Mouse (Mus musculus): ENCODE measurements around the gene Sec24a. TPM values are rescaled to one million over a fixed set of nuclear protein-coding genes. Genes with fewer than 3 reads are reported as not detected.

The Sec24a gene
- polyA plus RNA-seq, 1 experiment from 2014 or later, result 5.8 TPM

DNA sequence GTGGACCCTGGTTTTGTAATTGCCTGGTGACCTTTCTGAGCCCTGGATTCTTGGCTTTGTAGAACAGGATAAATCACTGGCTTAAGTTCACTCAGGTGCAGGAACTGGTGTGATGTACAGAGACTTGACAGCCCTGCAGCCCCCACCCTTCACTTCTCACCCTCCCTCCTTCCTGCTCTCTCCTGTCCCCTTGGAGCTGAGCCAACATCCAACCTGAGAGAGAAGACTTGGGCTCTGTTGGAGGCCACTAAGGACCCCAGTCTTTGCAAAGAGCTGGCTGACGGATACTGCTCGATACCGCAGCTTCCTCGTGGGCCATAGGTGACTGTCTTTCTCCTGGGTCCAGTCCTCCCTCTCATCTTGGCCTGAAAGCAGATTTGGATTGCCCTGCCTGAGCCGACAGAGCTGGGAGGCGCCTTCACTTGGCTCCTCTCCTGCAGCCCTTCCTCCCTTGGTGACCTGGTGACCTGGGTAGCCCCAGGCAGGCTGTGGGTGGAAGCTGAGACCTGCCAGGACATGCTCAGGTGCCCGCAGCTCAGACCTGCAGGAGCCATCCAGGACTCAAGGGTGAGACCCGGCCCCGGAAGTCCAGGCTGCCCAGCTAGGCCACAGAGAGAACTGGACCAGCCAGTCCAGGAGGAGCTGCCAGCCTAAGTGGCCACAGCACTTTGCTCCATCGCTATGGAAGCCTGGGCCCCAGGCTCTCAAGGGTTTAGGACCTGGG lies 106.5 kb downstream of the Sec24a start:
- H3K36me3 ChIP-seq, result no peaks in the 10 kb centered on the region
- no peak overlapping the region for H3K4me3 ChIP-seq (replicated peaks)
- no peak overlapping the region for H3K9ac ChIP-seq
- ATAC-seq (ENCODE audit: low read depth), result no peak
- no peaks in the 10 kb centered on the region for H3K9me3 ChIP-seq (replicated peaks)
- WGBS (ENCODE audit: insufficient replicate concordance), result 72% methylated on average over 10 of the region's 10 CpGs
- no peak overlapping the region for H3K4me2 ChIP-seq
- no peak for DNase-seq
- H3K27ac ChIP-seq, result no peak overlapping the region
- H3K27me3 ChIP-seq, result peaks cover 13% of the 10 kb centered on the region
- peaks cover 9% of the 10 kb centered on the region for H3K4me1 ChIP-seq (replicated peaks)

DNA sequence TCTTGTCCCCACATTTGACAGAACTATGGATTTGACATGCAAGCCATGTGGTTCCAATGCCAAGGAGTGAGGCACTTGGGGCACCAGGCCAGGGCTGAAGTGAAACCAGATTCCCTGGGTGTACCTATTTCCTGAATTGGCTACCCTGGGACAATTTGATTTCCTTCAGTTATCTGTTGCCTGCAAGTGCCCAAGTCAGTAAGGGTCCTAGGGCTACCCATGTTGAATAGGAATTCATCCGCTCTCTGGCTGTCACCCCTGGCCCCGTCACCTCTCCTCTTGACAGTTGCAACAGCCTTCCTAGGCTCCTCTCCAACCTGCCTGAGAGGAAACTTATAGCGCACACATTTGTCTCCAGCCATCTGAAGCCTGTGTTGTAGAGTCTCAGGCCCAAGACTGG lies 108.5 kb downstream of the Sec24a start:
- H3K9me3 ChIP-seq (replicated peaks), result no peaks in the 10 kb centered on the region
- no peak overlapping the region for H3K9ac ChIP-seq
- ATAC-seq (ENCODE audit: low read depth) (no peak), DNase-seq (no peak)
- H3K4me3 ChIP-seq (replicated peaks), result no peak overlapping the region
- no peak overlapping the region for H3K27ac ChIP-seq
- peaks cover 23% of the 10 kb centered on the region for H3K4me1 ChIP-seq (replicated peaks)
- WGBS (ENCODE audit: insufficient replicate concordance), result 87% methylated on average over 3 of the region's 3 CpGs
- peaks cover 34% of the 10 kb centered on the region for H3K27me3 ChIP-seq
- H3K4me2 ChIP-seq, result no peak overlapping the region
- no peaks in the 10 kb centered on the region for H3K36me3 ChIP-seq

DNA sequence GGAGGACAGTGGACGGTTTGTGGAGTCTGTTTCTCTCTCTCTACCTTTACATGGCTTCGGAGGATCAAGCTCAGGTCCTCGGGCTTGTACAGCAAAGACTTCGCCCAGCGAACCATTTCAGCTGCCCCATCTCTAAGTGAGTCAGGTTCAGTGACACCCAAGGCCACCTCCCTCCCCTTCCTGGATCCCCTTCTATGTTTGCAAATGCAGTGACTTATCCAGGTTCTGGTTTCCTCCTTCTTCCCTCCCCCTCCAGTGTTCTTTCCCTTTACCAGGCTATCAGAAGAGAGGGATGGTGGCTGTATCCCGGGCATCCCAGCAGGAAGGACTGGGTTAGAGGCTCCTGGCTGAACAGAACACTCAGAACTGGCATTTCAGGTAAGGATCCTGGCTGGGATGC lies 109.7 kb downstream of the Sec24a start:
- no peak overlapping the region for H3K4me2 ChIP-seq
- no peak for ATAC-seq (ENCODE audit: low read depth)
- H3K9ac ChIP-seq, result no peak overlapping the region
- no peak overlapping the region for H3K27ac ChIP-seq
- no peak for DNase-seq
- 76% methylated on average over 6 of the region's 6 CpGs for WGBS (ENCODE audit: insufficient replicate concordance)
- H3K36me3 ChIP-seq, result no peaks in the 10 kb centered on the region
- no peaks in the 10 kb centered on the region for H3K9me3 ChIP-seq (replicated peaks)
- peaks cover 45% of the 10 kb centered on the region for H3K27me3 ChIP-seq
- peaks cover 29% of the 10 kb centered on the region for H3K4me1 ChIP-seq (replicated peaks)
- H3K4me3 ChIP-seq (replicated peaks), result no peak overlapping the region

DNA sequence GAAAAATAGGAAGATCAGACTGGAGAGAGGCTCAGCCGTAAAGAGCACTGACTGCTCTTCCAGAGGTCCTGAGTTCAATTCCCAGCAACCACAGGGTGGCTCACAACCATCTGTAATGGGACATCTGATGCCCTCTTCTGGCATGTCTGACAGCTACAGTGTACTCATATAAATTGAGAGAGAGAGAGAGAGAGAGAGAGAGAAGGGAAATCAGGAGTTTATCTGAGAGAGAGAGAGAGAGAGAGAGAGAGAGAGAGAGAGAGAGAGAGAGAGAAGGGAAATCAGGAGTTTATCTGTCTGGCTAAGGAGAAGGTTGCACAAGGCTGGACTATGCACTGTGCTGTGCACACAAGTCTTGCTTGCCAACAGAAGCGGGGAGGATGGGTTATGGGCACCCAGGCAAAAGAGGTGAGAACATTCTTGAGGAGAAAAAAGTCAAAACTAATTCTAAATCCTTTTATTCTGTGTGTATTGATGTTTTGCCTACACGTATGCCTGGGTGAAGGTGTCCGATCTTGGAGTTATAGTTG lies 110.5 kb downstream of the Sec24a start:
- Histone ChIP-seq H3K9me3 (replicated peaks) (no peaks in the 10 kb centered on the region), H3K9ac (no peak overlapping the region), H3K27ac (no peak overlapping the region), H3K36me3 (no peaks in the 10 kb centered on the region), H3K4me1 (replicated peaks) (peaks cover 26% of the 10 kb centered on the region), H3K27me3 (peaks cover 52% of the 10 kb centered on the region), H3K4me2 (no peak overlapping the region), H3K4me3 (replicated peaks) (no peak overlapping the region)
- ATAC-seq (ENCODE audit: low read depth), result no peak
- WGBS (ENCODE audit: insufficient replicate concordance), result 69% methylated on average over 4 of the region's 4 CpGs
- no peak for DNase-seq

DNA sequence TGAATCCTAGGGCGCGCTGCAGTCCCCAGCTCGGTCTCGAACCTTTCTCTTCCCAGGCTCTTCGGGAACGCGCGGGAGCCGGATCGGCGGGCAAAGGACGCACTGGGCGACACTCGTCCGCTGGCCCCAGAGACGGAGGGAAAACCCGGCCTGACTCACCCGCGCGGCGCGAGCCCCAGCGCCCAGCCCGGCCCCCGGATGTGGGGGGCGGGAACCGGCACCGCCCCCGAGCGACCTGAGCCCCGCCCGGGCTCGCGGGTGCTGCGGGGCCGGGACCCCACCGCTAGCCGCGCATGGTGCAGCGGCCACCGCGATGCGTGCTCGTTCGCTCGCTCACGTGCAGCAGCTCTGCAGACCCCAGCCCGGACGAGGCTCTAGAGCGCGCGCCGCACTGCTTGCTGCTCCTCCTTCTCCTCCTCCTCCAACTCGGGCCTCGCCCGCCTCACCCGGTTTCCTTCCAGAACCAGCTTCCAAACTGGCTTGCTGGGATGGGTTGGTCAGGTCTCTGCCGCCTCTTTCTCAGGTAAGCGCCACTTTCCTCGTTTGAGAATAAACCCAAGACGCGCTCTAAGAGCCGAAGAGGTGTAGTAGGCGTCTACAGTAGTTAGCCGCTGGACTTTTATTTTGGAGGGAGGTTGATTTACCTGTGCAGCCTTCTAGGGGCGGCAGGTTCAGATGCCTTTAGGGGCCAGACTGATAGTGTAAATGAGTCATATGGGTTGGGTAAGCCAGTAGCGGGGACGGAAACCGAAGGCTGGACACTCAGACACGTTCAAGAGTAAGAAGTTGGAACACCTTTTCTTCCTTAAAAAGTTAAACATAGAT lies 112.5 kb downstream of the Sec24a start, which contains the start of the genes N4bp3 and D930048N14Rik:
TSS of gene N4bp3 (minus strand) at position 152 of the 825 bp plus-strand sequence.
TSS of gene D930048N14Rik (plus strand) at position 264 of the 825 bp plus-strand sequence.
- Histone ChIP-seq H3K4me1 (replicated peaks) (peaks cover 35% of the 10 kb centered on the region), H3K36me3 (no peaks in the 10 kb centered on the region), H3K9me3 (replicated peaks) (no peaks in the 10 kb centered on the region), H3K27ac (no peak within 1 kb of the TSS), H3K27me3 (peaks cover 54% of the 10 kb centered on the region), H3K4me2 (peak within 1 kb of the TSS; percentile 81), H3K9ac (peak within 1 kb of the TSS; percentile 68), H3K4me3 (replicated peaks) (peak within 1 kb of the TSS; percentile 66)
- ATAC-seq (ENCODE audit: low read depth), result peak; percentile 57
- WGBS (ENCODE audit: insufficient replicate concordance), result under 1% methylated on average over 70 of the region's 70 CpGs
- peak; percentile 30 for DNase-seq

DNA sequence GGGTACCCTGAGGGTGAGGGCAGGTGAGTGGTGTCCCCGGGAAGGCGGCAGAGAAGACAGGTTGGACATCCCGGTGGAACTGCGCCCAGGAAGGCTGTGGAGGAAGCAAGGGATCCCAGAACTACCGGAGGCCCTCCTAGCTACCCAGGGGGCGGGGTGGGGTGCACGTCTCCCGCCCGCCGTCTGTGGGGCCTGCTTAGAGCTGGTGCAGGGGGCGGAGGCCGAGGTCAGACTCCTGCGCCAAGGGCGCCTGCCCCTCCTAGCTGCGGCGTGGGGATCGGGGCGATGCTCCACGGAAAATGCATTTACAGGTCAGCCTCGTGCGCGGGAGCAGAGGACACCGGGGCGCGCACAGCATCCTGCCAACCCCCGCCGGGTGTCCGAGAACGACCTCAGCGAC lies 113.2 kb downstream of the Sec24a start:
- Histone ChIP-seq H3K27me3 (peaks cover 57% of the 10 kb centered on the region), H3K27ac (no peak overlapping the region), H3K36me3 (no peaks in the 10 kb centered on the region), H3K9ac (peak overlapping the region; percentile 68), H3K4me1 (replicated peaks) (peaks cover 35% of the 10 kb centered on the region), H3K4me2 (peak overlapping the region; percentile 81), H3K9me3 (replicated peaks) (no peaks in the 10 kb centered on the region), H3K4me3 (replicated peaks) (peak overlapping the region; percentile 66)
- ATAC-seq (ENCODE audit: low read depth) (peak; percentile 36), DNase-seq (no peak)
- WGBS (ENCODE audit: insufficient replicate concordance), result under 1% methylated on average over 30 of the region's 30 CpGs

DNA sequence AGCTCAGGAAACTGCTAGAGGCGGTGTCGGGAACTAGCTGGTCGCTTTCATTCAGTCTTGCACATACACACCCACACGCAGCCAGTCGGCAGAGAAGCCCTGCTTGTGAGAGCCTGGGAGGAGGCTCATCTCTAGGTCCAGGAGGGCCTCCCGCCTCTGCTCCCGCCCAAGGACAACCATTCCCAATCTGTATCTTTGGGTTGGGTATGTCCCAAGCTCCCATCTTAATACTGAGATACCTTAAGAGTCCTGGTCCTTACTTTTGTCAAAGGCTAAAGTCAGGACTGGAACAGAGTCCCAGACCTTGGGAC lies 113.6 kb downstream of the Sec24a start:
- H3K27ac ChIP-seq, result no peak overlapping the region
- ATAC-seq (ENCODE audit: low read depth), result no peak
- peaks cover 58% of the 10 kb centered on the region for H3K27me3 ChIP-seq
- peak overlapping the region; percentile 81 for H3K4me2 ChIP-seq
- 0 out of 2 replicates have a peak, but pooled peaks cover 2% of the 10 kb centered on the region for H3K36me3 ChIP-seq
- H3K9ac ChIP-seq, result peak overlapping the region; percentile 68
- DNase-seq, result no peak
- H3K4me3 ChIP-seq (replicated peaks), result peak overlapping the region; percentile 66
- H3K4me1 ChIP-seq (replicated peaks), result peaks cover 35% of the 10 kb centered on the region
- H3K9me3 ChIP-seq (replicated peaks), result no peaks in the 10 kb centered on the region
- WGBS (ENCODE audit: insufficient replicate concordance), result 8% methylated on average over 7 of the region's 7 CpGs

DNA sequence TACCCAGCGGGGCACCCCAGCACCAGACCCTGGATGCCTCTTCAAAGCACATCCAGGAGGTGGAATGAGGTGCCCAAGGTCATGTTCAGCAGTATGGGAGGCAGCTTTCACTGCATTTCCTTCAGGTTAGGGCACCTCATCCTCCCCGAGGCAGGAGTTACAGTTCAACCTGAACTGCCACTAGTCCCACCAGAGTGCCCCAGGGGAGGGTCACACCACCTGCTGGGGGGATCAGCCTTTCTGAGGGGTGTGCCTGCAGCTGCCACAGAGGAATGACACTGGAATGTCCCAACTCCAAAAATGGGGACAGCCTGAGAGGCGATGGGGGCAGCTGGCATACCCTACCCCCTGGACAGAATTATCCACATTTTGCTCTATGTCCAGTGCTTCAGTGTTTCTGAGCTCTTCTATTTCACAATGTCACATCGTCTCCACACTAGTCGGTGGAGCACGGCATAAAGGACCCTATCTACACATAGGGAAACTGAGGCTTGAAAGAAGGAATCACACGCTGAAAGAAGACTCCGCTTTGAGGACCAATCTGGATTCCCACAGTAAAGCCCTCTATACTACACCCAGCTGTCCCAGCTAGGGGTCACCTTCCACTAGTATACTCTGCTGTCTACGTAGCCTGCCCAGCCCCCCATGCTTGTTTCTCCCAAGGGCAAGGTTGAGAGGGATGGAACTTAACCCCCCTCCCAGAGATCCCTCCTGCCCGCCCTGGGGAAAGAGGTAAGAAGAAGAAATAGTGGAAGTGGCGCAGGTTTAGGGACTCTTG lies 114.1 kb downstream of the Sec24a start:
- H3K27me3 ChIP-seq, result peaks cover 58% of the 10 kb centered on the region
- H3K36me3 ChIP-seq, result 0 out of 2 replicates have a peak, but pooled peaks cover 3% of the 10 kb centered on the region
- H3K9me3 ChIP-seq (replicated peaks), result no peaks in the 10 kb centered on the region
- no peak overlapping the region for H3K27ac ChIP-seq
- H3K4me1 ChIP-seq (replicated peaks), result peaks cover 35% of the 10 kb centered on the region
- ATAC-seq (ENCODE audit: low read depth), result no peak
- no peak for DNase-seq
- H3K9ac ChIP-seq, result peak overlapping the region; percentile 68; the same call in 1 of the 2 replicates
- H3K4me2 ChIP-seq, result peak overlapping the region; percentile 81
- WGBS (ENCODE audit: insufficient replicate concordance), result 32% methylated on average over 11 of the region's 11 CpGs
- peak overlapping the region; percentile 66 for H3K4me3 ChIP-seq (replicated peaks)

DNA sequence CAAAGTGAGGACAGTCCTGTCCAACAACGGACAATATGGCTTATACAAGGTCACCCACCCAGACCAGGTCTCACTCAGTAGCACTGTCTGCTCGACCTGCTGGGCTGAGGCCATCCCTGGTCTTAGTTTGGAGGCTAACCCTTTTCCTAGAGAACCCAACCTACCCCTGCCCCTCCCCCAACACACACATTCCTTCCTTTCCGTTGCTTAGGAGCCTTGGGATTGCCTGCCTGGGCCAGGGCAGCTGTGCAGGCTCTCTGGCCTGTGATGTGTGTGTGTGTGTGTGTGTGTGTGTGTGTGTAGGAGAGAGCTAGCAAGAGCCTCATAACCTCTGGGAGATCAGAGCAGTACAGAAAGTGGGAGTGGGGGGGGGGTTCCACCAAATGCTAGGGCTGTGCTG lies 114.9 kb downstream of the Sec24a start:
- Histone ChIP-seq H3K27ac (no peak overlapping the region), H3K4me1 (replicated peaks) (peaks cover 39% of the 10 kb centered on the region), H3K4me3 (replicated peaks) (no peak overlapping the region), H3K9me3 (replicated peaks) (no peaks in the 10 kb centered on the region), H3K4me2 (no peak overlapping the region), H3K9ac (peak overlapping the region; percentile 17; the same call in 1 of the 2 replicates), H3K27me3 (peaks cover 58% of the 10 kb centered on the region), H3K36me3 (0 out of 2 replicates have a peak, but pooled peaks cover 3% of the 10 kb centered on the region)
- WGBS (ENCODE audit: insufficient replicate concordance), result 38% methylated on average over 3 of the region's 3 CpGs
- DNase-seq (no peak), ATAC-seq (ENCODE audit: low read depth) (no peak)

DNA sequence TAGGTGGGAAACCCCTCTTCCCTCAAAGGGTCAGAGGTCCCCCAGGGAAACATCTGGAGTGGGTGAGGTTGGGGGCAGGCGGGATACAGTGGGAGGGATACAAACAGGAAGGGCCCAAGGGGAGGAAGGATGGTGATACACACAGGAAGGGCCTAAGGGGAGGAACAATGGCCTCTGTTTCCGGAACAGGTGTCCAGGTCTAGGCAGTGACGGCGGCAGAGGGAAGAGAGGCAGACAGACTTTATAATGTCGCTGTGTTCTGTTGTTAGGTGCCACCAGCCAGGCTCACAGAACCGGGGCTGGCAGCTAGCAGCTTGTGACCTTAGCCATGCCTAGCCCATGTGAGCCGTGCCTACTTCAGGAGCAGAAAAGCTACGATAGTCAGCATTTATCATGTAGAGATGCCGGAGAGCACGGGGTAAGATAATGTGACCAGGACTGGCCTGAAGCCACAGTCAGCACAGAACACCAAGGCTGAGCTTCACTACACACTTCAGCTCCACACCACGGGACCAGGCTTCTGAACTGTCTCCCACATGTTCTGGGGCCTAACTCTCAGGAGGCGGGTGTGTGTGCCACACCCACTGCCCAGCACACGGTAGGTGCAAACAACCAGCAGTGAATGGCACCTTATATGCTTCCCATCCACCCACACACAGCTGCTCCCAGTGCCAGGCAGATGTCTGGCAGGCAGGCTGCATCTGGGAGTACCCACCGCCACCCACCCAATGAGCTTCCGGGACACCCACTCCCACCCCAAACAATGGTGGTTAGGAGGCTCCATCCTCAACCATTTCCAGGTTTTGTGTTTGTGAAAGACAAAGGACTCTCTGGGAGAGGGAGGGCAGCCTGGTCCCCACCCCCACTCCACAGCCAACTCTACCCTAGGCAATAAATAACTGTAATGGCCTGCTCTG lies 116.4 kb downstream of the Sec24a start:
- Histone ChIP-seq H3K4me3 (replicated peaks) (no peak overlapping the region), H3K9ac (no peak overlapping the region), H3K9me3 (replicated peaks) (no peaks in the 10 kb centered on the region), H3K4me1 (replicated peaks) (peaks cover 42% of the 10 kb centered on the region), H3K36me3 (0 out of 2 replicates have a peak, but pooled peaks cover 3% of the 10 kb centered on the region), H3K4me2 (no peak overlapping the region), H3K27me3 (peaks cover 50% of the 10 kb centered on the region), H3K27ac (peak overlapping the region; percentile 20; the same call in 1 of the 2 replicates)
- ATAC-seq (ENCODE audit: low read depth) (no peak), DNase-seq (no peak)
- 42% methylated on average over 15 of the region's 15 CpGs for WGBS (ENCODE audit: insufficient replicate concordance)
